Mouse (Mus musculus) heart, embryonic 15.5 days (tissue): Measurements from ENCODE around the gene Prpf19. TPM values are rescaled to one million over a fixed set of nuclear protein-coding genes. Genes with fewer than 3 reads are reported as not detected.

Source experiments
- polyA plus RNA-seq: library from polyadenylated mRNA; unstranded; fragments of >200 nt; fragmentation: Nextera tagmentation; extraction: Ambion mirVana; gene quantifications from 2 replicates; pipeline ENCODE4 v1.2.1, GENCODE M21; 2015

The Prpf19 gene
- polyA plus RNA-seq, 1 experiment from 2014 or later: 29.4 TPM

Other genes starting within 250 kb of the Prpf19 start
- gene Pga5, start 217.2 kb upstream of the Prpf19 start, polyA plus RNA-seq: not detected in 2 replicates
- 25.1 and 34.3 TPM in 2 replicates for gene Vps37c, start 206.5 kb upstream of the Prpf19 start, polyA plus RNA-seq
- gene Cd5, start 156.2 kb upstream of the Prpf19 start, polyA plus RNA-seq: 0.53 and 1.4 TPM in 2 replicates
- gene Cd6, start 65.2 kb upstream of the Prpf19 start, polyA plus RNA-seq: 0.56 TPM in 1 of 2 replicates, not detected in the other
- 0.30 and 0.99 TPM in 2 replicates for gene Slc15a3, start 55.5 kb upstream of the Prpf19 start, polyA plus RNA-seq
- 40.8 and 48.7 TPM in 2 replicates for gene Tmem132a, start 25.3 kb upstream of the Prpf19 start, polyA plus RNA-seq
- 93.2 and 106 TPM in 2 replicates for gene Tmem109, start 13.2 kb upstream of the Prpf19 start, polyA plus RNA-seq
- not detected in 2 replicates for gene Zp1, start 25.4 kb downstream of the Prpf19 start, polyA plus RNA-seq
- 0.06 and 0.25 TPM in 2 replicates for gene Ptgdr2, start 41.9 kb downstream of the Prpf19 start, polyA plus RNA-seq
- gene Ccdc86, start 54.0 kb downstream of the Prpf19 start, polyA plus RNA-seq: 15.3 and 17.0 TPM in 2 replicates
- gene Ms4a10, start 79.4 kb downstream of the Prpf19 start, polyA plus RNA-seq: not detected in 2 replicates
- not detected in 2 replicates for gene Ms4a15, start 98.0 kb downstream of the Prpf19 start, polyA plus RNA-seq
- gene Ms4a18, start 122.8 kb downstream of the Prpf19 start, polyA plus RNA-seq: not detected in 2 replicates
- gene Ms4a8a, start 185.9 kb downstream of the Prpf19 start, polyA plus RNA-seq: 0.11 TPM in 1 of 2 replicates, not detected in the other
- not detected in 2 replicates for gene 1700017D01Rik, start 235.6 kb downstream of the Prpf19 start, polyA plus RNA-seq